In the genomic region with DNA sequence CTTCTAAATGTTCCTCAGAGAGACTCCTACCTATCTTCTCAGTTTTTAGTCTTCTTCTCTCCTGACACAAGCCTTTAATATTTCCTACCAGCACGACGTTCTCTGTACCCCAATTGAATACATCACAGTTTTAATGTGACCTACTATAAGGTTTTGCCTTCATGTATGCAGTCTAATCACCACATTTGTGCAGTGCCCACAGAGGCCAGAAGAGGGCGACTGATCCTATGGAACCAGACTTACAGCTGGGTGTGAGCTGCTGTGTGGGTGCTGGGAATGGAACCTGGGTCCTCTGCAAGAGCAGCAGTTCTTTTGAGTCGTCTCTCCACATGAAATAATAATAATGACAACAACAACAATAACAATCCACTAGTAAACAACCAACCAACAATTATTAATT, we compare ENCODE assay signal across 10 mouse cellular contexts. TPM values are rescaled to one million over a fixed set of nuclear protein-coding genes. Genes with fewer than 3 reads are reported as not detected.
DNase-seq lines count a peak whose midpoint lies in the region; ATAC-seq and TF ChIP-seq lines count a peak whose summit lies in the region.
"Had no signal": no experiment of that assay in that cellular context is flagged by ENCODE, and none has a peak within 500 bp of the region (broad histone marks: within the 10 kb centered on the region; RNA-seq: fewer than 3 reads in every experiment).

No protein-coding gene starts in this region.

- H3K4me2 ChIP-seq in midbrain, embryonic 15.5 days: no peak overlapping the region
- H3K4me2 ChIP-seq in kidney, embryonic 16.5 days (replicated peaks; ENCODE audit: low read depth, low read length): no peak overlapping the region

- no peak overlapping the region for H3K9ac ChIP-seq in midbrain, embryonic 15.5 days
- H3K9ac ChIP-seq in kidney, embryonic 16.5 days (replicated peaks; ENCODE audit: low read length): no peak overlapping the region

- no peak overlapping the region for H3K27ac ChIP-seq in kidney, adult 2 months (ENCODE audit: insufficient read depth, low read depth, low read length)
- no peak overlapping the region for H3K27ac ChIP-seq in midbrain, embryonic 15.5 days
- H3K27ac ChIP-seq in kidney, embryonic 16.5 days (ENCODE audit: low read length): no peak overlapping the region

- TF ChIP-seq POLR2A in kidney, adult 2 months (IDR thresholded peaks at IDR 0.05; ENCODE audit: low read depth, low read length): no peak

- WGBS in kidney, adult 2 months: 65% methylated on average over 4 of the region's 4 CpGs
- WGBS in midbrain, embryonic 15.5 days: 66% methylated on average over 4 of the region's 4 CpGs
- 64% methylated on average over 4 of the region's 4 CpGs for WGBS in kidney, embryonic 16.5 days

- H3K27me3 ChIP-seq in kidney, adult 2 months (replicated peaks; ENCODE audit: control insufficient read depth, insufficient read depth, low read length): no peaks in the 10 kb centered on the region
- no peaks in the 10 kb centered on the region for H3K27me3 ChIP-seq in midbrain, embryonic 15.5 days (replicated peaks)
- no peaks in the 10 kb centered on the region for H3K27me3 ChIP-seq in kidney, embryonic 16.5 days (ENCODE audit: insufficient read depth, low read length)

- no peaks in the 10 kb centered on the region for H3K36me3 ChIP-seq in kidney, adult 2 months (ENCODE audit: control insufficient read depth, insufficient read depth, low read length)
- no peaks in the 10 kb centered on the region for H3K36me3 ChIP-seq in midbrain, embryonic 15.5 days (replicated peaks)
- no peaks in the 10 kb centered on the region for H3K36me3 ChIP-seq in kidney, embryonic 16.5 days (ENCODE audit: insufficient read depth, low read length)

- no peak for DNase-seq in kidney, adult 2 months
- no peak for DNase-seq in kidney, adult 9 months
- DNase-seq in CD4-positive helper T cell, adult 2 months (ENCODE audit: low read depth, low spot score): peak; percentile 28
- peak; percentile 15 for DNase-seq in adipocyte (ENCODE audit: low spot score)
- DNase-seq in c-Kit-positive CD71-positive TER-119-positive erythroid progenitor cells, embryonic 14.5 days (ENCODE audit: low spot score): no peak
- no peak for DNase-seq in urinary bladder, postnatal 4 days (ENCODE audit: low spot score in 2 of 2)

- no peaks in the 10 kb centered on the region for H3K4me1 ChIP-seq in kidney, adult 2 months (ENCODE audit: control insufficient read depth, insufficient read depth, low read length)
- H3K4me1 ChIP-seq in midbrain, embryonic 15.5 days: no peaks in the 10 kb centered on the region
- peaks cover 4% of the 10 kb centered on the region; the same call in 1 of the 2 replicates for H3K4me1 ChIP-seq in kidney, embryonic 16.5 days (ENCODE audit: insufficient read depth, low read length)

- peak; percentile 65; the same call in 1 of the 2 replicates for ATAC-seq in midbrain, embryonic 15.5 days (replicated peaks)
- no peak for ATAC-seq in kidney, embryonic 16.5 days (ENCODE audit: low FRiP score, low TSS enrichment)

- peak; percentile 21; the same call in 1 of the 2 replicates for TF ChIP-seq CTCF in kidney, adult 2 months (conservative IDR thresholded peaks at IDR 0.05; ENCODE audit: insufficient read depth, insufficient read length, low read depth, low read length)

- H3K4me3 ChIP-seq in kidney, adult 2 months (ENCODE audit: insufficient read depth, low read depth, low read length): no peak overlapping the region
- no peak overlapping the region for H3K4me3 ChIP-seq in midbrain, embryonic 15.5 days
- no peak overlapping the region for H3K4me3 ChIP-seq in kidney, embryonic 16.5 days (ENCODE audit: low read length)

- no peaks in the 10 kb centered on the region for H3K9me3 ChIP-seq in midbrain, embryonic 15.5 days
- H3K9me3 ChIP-seq in kidney, embryonic 16.5 days (ENCODE audit: low read length): no peaks in the 10 kb centered on the region

RNA-seq across cellular contexts. Expression of a gene that starts 11.1 kb away (rescaled TPM):
- not detected in 2 replicates for polyA plus RNA-seq in kidney, adult 2 months (2012; rRNA removed)
- polyA plus RNA-seq in midbrain, embryonic 15.5 days (2015; fragmentation: Nextera tagmentation; extraction: Ambion mirVana): not detected in 2 replicates
- polyA plus RNA-seq in kidney, embryonic 16.5 days (2015; fragmentation: Nextera tagmentation; extraction: Ambion mirVana): not detected in 2 replicates
- polyA plus RNA-seq: heart, embryonic 14.5 days; liver, embryonic 16.5 days had no signal

RNA-seq across cellular contexts. Expression of a gene that starts 18.0 kb away (rescaled TPM):
- 1.5 and 1.7 TPM in 2 replicates for polyA plus RNA-seq in kidney, adult 2 months (2012; rRNA removed)
- 26.7 and 27.3 TPM in 2 replicates for polyA plus RNA-seq in midbrain, embryonic 15.5 days (2015; fragmentation: Nextera tagmentation; extraction: Ambion mirVana)
- 0.76 and 1.1 TPM in 2 replicates for polyA plus RNA-seq in kidney, embryonic 16.5 days (2015; fragmentation: Nextera tagmentation; extraction: Ambion mirVana)
- polyA plus RNA-seq: heart, embryonic 14.5 days had no signal

RNA-seq across cellular contexts. Expression of a gene that starts 29.6 kb away (rescaled TPM):
- polyA plus RNA-seq in kidney, adult 2 months (2012; rRNA removed): not detected in 2 replicates
- polyA plus RNA-seq in midbrain, embryonic 15.5 days (2015; fragmentation: Nextera tagmentation; extraction: Ambion mirVana): not detected in 2 replicates
- polyA plus RNA-seq in kidney, embryonic 16.5 days (2015; fragmentation: Nextera tagmentation; extraction: Ambion mirVana): not detected in 2 replicates
- polyA plus RNA-seq: heart, embryonic 14.5 days; liver, embryonic 16.5 days had no signal

RNA-seq across cellular contexts. Expression of a gene that starts 41.5 kb away (rescaled TPM):
- polyA plus RNA-seq in kidney, adult 2 months (2012; rRNA removed): 0.08 TPM in 1 of 2 replicates, not detected in the other
- polyA plus RNA-seq in midbrain, embryonic 15.5 days (2015; fragmentation: Nextera tagmentation; extraction: Ambion mirVana): not detected in 2 replicates
- not detected in 2 replicates for polyA plus RNA-seq in kidney, embryonic 16.5 days (2015; fragmentation: Nextera tagmentation; extraction: Ambion mirVana)
- polyA plus RNA-seq: heart, embryonic 14.5 days; liver, embryonic 16.5 days had no signal

RNA-seq across cellular contexts. Expression of a gene that starts 53.1 kb away (rescaled TPM):
- polyA plus RNA-seq in kidney, adult 2 months (2012; rRNA removed): not detected in 2 replicates
- not detected in 2 replicates for polyA plus RNA-seq in midbrain, embryonic 15.5 days (2015; fragmentation: Nextera tagmentation; extraction: Ambion mirVana)
- polyA plus RNA-seq in kidney, embryonic 16.5 days (2015; fragmentation: Nextera tagmentation; extraction: Ambion mirVana): not detected in 2 replicates
- polyA plus RNA-seq: heart, embryonic 14.5 days; liver, embryonic 16.5 days had no signal

Comparison
In these comparisons a context has a peak if more than half of its experiments do, and no peak if none do; other contexts are left out.
1. DNase-seq: peak in CD4-positive helper T cell, adult 2 months (single experiment) and adipocyte (single experiment); none in kidney, adult 2 months (single experiment), kidney, adult 9 months (single experiment), c-Kit-positive CD71-positive TER-119-positive erythroid progenitor cells, embryonic 14.5 days (single experiment) and urinary bladder, postnatal 4 days (0 of 2).
2. RNA of a gene that starts 18.0 kb away (polyA plus RNA-seq): 26.7 to 27.3 TPM in midbrain, embryonic 15.5 days; 1.5 to 1.7 TPM in kidney, adult 2 months and 0.76 to 1.1 TPM in kidney, embryonic 16.5 days; every median in the first group is over 10 times any median in the second.